Mouse (Mus musculus) lung, adult 10 weeks (tissue): ENCODE data around the gene Hist1h2bh. TPM values are rescaled to one million over a fixed set of nuclear protein-coding genes. Genes with fewer than 3 reads are reported as not detected.

Source experiments
- polyA plus RNA-seq: library from polyadenylated mRNA; stranded (reverse); fragments of 350-450 nt; fragmentation: Illumina TruSeq; extraction: RNeasy Lipid Tissue Mini Kit (QIAGEN cat#74804); gene quantifications from one replicate; pipeline ENCODE4 v1.2.3, GENCODE M21; 2014; ENCODE audit warnings: low read depth, low replicate concordance; ENCODE audit not compliant: insufficient read depth

Hist1h2bh gene
- polyA plus RNA-seq, 1 experiment from 2014 or later = 0.28 TPM

Other genes with a start within 250 kb of the Hist1h2bh start
- gene Zfp322a, start 174.2 kb downstream of the Hist1h2bh start, polyA plus RNA-seq = 7.0 TPM
- 4.5 TPM for gene Abt1, start 119.5 kb downstream of the Hist1h2bh start, polyA plus RNA-seq
- gene Btn1a1, start 77.5 kb downstream of the Hist1h2bh start, polyA plus RNA-seq = not detected
- not detected for gene Btn2a2, start 54.5 kb downstream of the Hist1h2bh start, polyA plus RNA-seq
- gene Hist1h4h, start 12.3 kb downstream of the Hist1h2bh start, polyA plus RNA-seq = 16.1 TPM
- gene Hist1h2af, start 9.5 kb downstream of the Hist1h2bh start, polyA plus RNA-seq = not detected
- gene Hist1h3g, start 8.0 kb downstream of the Hist1h2bh start, polyA plus RNA-seq = not detected
- gene Hist1h3f, start 660 bp upstream of the Hist1h2bh start, polyA plus RNA-seq = not detected
- not detected for gene Hist1h4f, start 8.3 kb upstream of the Hist1h2bh start, polyA plus RNA-seq
- gene Hist1h1d, start 9.9 kb upstream of the Hist1h2bh start, polyA plus RNA-seq = 0.08 TPM
- gene Hist1h3e, start 19.0 kb upstream of the Hist1h2bh start, polyA plus RNA-seq = not detected
- not detected for gene Hist1h2ae, start 27.8 kb upstream of the Hist1h2bh start, polyA plus RNA-seq
- 1.5 TPM for gene Hist1h2bg, start 28.0 kb upstream of the Hist1h2bh start, polyA plus RNA-seq
- gene Hist1h2bf, start 30.8 kb upstream of the Hist1h2bh start, polyA plus RNA-seq = not detected
- gene Hist1h2ad, start 31.0 kb upstream of the Hist1h2bh start, polyA plus RNA-seq = not detected
- 1.1 TPM for gene Hist1h3d, start 32.4 kb upstream of the Hist1h2bh start, polyA plus RNA-seq
- gene Hist1h4d, start 38.2 kb upstream of the Hist1h2bh start, polyA plus RNA-seq = not detected
- gene Hist1h2be, start 77.7 kb upstream of the Hist1h2bh start, polyA plus RNA-seq = 2.7 TPM
- gene Hist1h1e, start 79.2 kb upstream of the Hist1h2bh start, polyA plus RNA-seq = 0.40 TPM
- 0.25 TPM for gene Hist1h2ac, start 140.6 kb upstream of the Hist1h2bh start, polyA plus RNA-seq
- gene Hist1h2bc, start 140.8 kb upstream of the Hist1h2bh start, polyA plus RNA-seq = 123 TPM
- not detected for gene Hist1h1t, start 152.4 kb upstream of the Hist1h2bh start, polyA plus RNA-seq
- gene Hist1h4c, start 155.1 kb upstream of the Hist1h2bh start, polyA plus RNA-seq = 0.68 TPM
- gene Hfe, start 167.5 kb upstream of the Hist1h2bh start, polyA plus RNA-seq = 21.9 TPM
- 58.8 TPM for gene Hist1h1c, start 195.4 kb upstream of the Hist1h2bh start, polyA plus RNA-seq
- not detected for gene Hist1h3c, start 202.2 kb upstream of the Hist1h2bh start, polyA plus RNA-seq
- not detected for gene Hist1h2bb, start 203.3 kb upstream of the Hist1h2bh start, polyA plus RNA-seq
- not detected for gene Hist1h2ab, start 207.7 kb upstream of the Hist1h2bh start, polyA plus RNA-seq
- not detected for gene Hist1h3b, start 208.9 kb upstream of the Hist1h2bh start, polyA plus RNA-seq
- gene Hist1h4b, start 213.6 kb upstream of the Hist1h2bh start, polyA plus RNA-seq = not detected
- gene Hist1h4a, start 217.8 kb upstream of the Hist1h2bh start, polyA plus RNA-seq = not detected
- gene Hist1h3a, start 219.0 kb upstream of the Hist1h2bh start, polyA plus RNA-seq = not detected
- not detected for gene Hist1h1a, start 220.3 kb upstream of the Hist1h2bh start, polyA plus RNA-seq
- not detected for gene Trim38, start 226.5 kb upstream of the Hist1h2bh start, polyA plus RNA-seq